Mouse (Mus musculus) heart, embryonic 16.5 days (tissue): Measurements from ENCODE around the gene Nrbp1. TPM values are rescaled to one million over a fixed set of nuclear protein-coding genes. Genes with fewer than 3 reads are reported as not detected.

Experiments used
- ATAC-seq: fragments of 200-750 bp; cut with Nextera tagmentation; replicated peaks from 2 replicates; pipeline ENCODE4 v1.8.0; 2017; ENCODE audit warnings: moderate number of reproducible peaks; ENCODE audit not compliant: insufficient read depth, low FRiP score; ENCODE audit errors: extremely low read depth
- H3K27ac ChIP-seq: fragments of 300-500 bp; sonication (generic); 2 replicates; pipeline ENCODE4 v1.5.1; 2014; ENCODE audit warnings: mild to moderate bottlenecking, low read length, control low read depth, moderate library complexity
- H3K27me3 ChIP-seq: fragments of 300-500 bp; sonication (generic); 2 replicates; pipeline ENCODE4 v1.6.1; 2014; ENCODE audit warnings: low read length, mixed read lengths; ENCODE audit not compliant: control insufficient read depth, insufficient read depth
- H3K36me3 ChIP-seq: fragments of 300-500 bp; sonication (generic); 2 replicates; pipeline ENCODE4 v1.6.1; 2014; ENCODE audit not compliant: control insufficient read depth, insufficient read depth
- H3K4me1 ChIP-seq: fragments of 300-500 bp; sonication (generic); 2 replicates; pipeline ENCODE4 v1.6.1; 2014; ENCODE audit warnings: low read length, mixed read lengths; ENCODE audit not compliant: control insufficient read depth, insufficient read depth
- H3K4me2 ChIP-seq: fragments of 300-500 bp; sonication (generic); 2 replicates; pipeline ENCODE4 v1.6.1; 2014; ENCODE audit warnings: low read depth, mild to moderate bottlenecking, control low read depth, low read length
- H3K4me3 ChIP-seq: fragments of 300-500 bp; sonication (generic); 2 replicates; pipeline ENCODE4 v1.5.1; 2014; ENCODE audit warnings: mild to moderate bottlenecking, control low read depth, low read length
- H3K9ac ChIP-seq: fragments of 300-500 bp; sonication (generic); 2 replicates; pipeline ENCODE4 v1.6.1; 2014; ENCODE audit warnings: low read length, control low read depth
- H3K9me3 ChIP-seq: fragments of 300-500 bp; sonication (generic); replicated peaks from 2 replicates; pipeline ENCODE4 v1.6.1; 2016; ENCODE audit warnings: low read length; ENCODE audit not compliant: control insufficient read depth
- WGBS: fragments of 180-500 bp; shearing (Covaris S2); extraction: QIAGEN DNeasy Blood & Tissue Kit; methylation state at CpG from one replicate; pipeline ENCODE4 v1.1.7; 2014; 5-methylcytosine and 5-hydroxymethylcytosine counted together
- polyA plus RNA-seq: library from polyadenylated mRNA; unstranded; fragments of >200 nt; fragmentation: Nextera tagmentation; extraction: Ambion mirVana; gene quantifications from 2 replicates; pipeline ENCODE4 v1.2.1, GENCODE M21; 2015

Gene Nrbp1
- polyA plus RNA-seq, 1 experiment from 2014 or later, result 123 TPM

GRCm38 (mm10) chr5:31297047-31297757 lies 56.5 kb downstream of the Nrbp1 start, which contains the start of gene Gckr:
Gene Gckr (plus strand): TSS chr5:31297443.
- ATAC-seq, result no peak
- WGBS, result 40% methylated on average over 13 of the region's 13 CpGs
- Histone ChIP-seq H3K4me1 (peaks cover 4% of the 10 kb centered on the region; the same call in 1 of the 2 replicates), H3K4me2 (no peak within 1 kb of the TSS), H3K9me3 (no peaks in the 10 kb centered on the region), H3K9ac (no peak within 1 kb of the TSS), H3K27ac (no peak within 1 kb of the TSS), H3K27me3 (no peaks in the 10 kb centered on the region), H3K4me3 (no peak within 1 kb of the TSS; the same call in 1 of the 2 replicates), H3K36me3 (no peaks in the 10 kb centered on the region)

- WGBS, result 76% methylated on average over 3 of the region's 3 CpGs
- H3K9me3 ChIP-seq, result no peaks in the 10 kb centered on the region
- no peak overlapping the region for H3K9ac ChIP-seq
- no peaks in the 10 kb centered on the region for H3K36me3 ChIP-seq
- no peak overlapping the region for H3K27ac ChIP-seq
- H3K4me3 ChIP-seq, result no peak overlapping the region
- H3K4me1 ChIP-seq, result peaks cover 4% of the 10 kb centered on the region; the same call in 1 of the 2 replicates
- no peak overlapping the region for H3K4me2 ChIP-seq
- no peaks in the 10 kb centered on the region for H3K27me3 ChIP-seq
- no peak for ATAC-seq
Observed at GRCm38 (mm10) chr5:31297981-31298380, 57.3 kb downstream of the Nrbp1 start.

- Histone ChIP-seq H3K36me3 (no peaks in the 10 kb centered on the region), H3K27me3 (no peaks in the 10 kb centered on the region), H3K9ac (no peak overlapping the region), H3K4me1 (peaks cover 4% of the 10 kb centered on the region; the same call in 1 of the 2 replicates), H3K9me3 (no peaks in the 10 kb centered on the region), H3K4me2 (no peak overlapping the region), H3K27ac (no peak overlapping the region), H3K4me3 (no peak overlapping the region)
- ATAC-seq, result no peak
- WGBS, result 33% methylated on average over 2 of the region's 2 CpGs
Observed at GRCm38 (mm10) chr5:31298486-31298885, 57.8 kb downstream of the Nrbp1 start.

Other genes with a start within 250 kb of the Nrbp1 start
- gene Atraid, start 192.6 kb upstream of the Nrbp1 start, polyA plus RNA-seq, result 117 and 121 TPM in 2 replicates
- gene Slc5a6, start 191.9 kb upstream of the Nrbp1 start, polyA plus RNA-seq, result 9.4 and 9.5 TPM in 2 replicates
- gene Cad, start 186.1 kb upstream of the Nrbp1 start, polyA plus RNA-seq, result 14.4 and 18.4 TPM in 2 replicates
- not detected in 2 replicates for gene Dnajc5g, start 134.6 kb upstream of the Nrbp1 start, polyA plus RNA-seq
- gene Slc30a3, start 132.6 kb upstream of the Nrbp1 start, polyA plus RNA-seq, result 0.27 and 0.35 TPM in 2 replicates
- 8.1 and 11.2 TPM in 2 replicates for gene Trim54, start 124.2 kb upstream of the Nrbp1 start, polyA plus RNA-seq
- gene Ucn, start 102.0 kb upstream of the Nrbp1 start, polyA plus RNA-seq, result not detected in 2 replicates
- 87.6 and 91.5 TPM in 2 replicates for gene Mpv17, start 86.6 kb upstream of the Nrbp1 start, polyA plus RNA-seq
- gene Gm29609, start 61.0 kb upstream of the Nrbp1 start, polyA plus RNA-seq, result 0.63 and 1.3 TPM in 2 replicates
- gene Gtf3c2, start 60.7 kb upstream of the Nrbp1 start, polyA plus RNA-seq, result 39.7 and 46.4 TPM in 2 replicates
- 113 and 122 TPM in 2 replicates for gene Snx17, start 47.6 kb upstream of the Nrbp1 start, polyA plus RNA-seq
- gene Eif2b4, start 47.4 kb upstream of the Nrbp1 start, polyA plus RNA-seq, result 61.4 and 73.3 TPM in 2 replicates
- gene Zfp513, start 38.6 kb upstream of the Nrbp1 start, polyA plus RNA-seq, result 6.2 and 6.5 TPM in 2 replicates
- gene Ppm1g, start 20.2 kb upstream of the Nrbp1 start, polyA plus RNA-seq, result 102 and 103 TPM in 2 replicates
- 0.29 and 0.40 TPM in 2 replicates for gene Gm9970, start 368 bp downstream of the Nrbp1 start, polyA plus RNA-seq
- 5.4 and 6.3 TPM in 2 replicates for gene Krtcap3, start 10.8 kb downstream of the Nrbp1 start, polyA plus RNA-seq
- 22.3 and 26.8 TPM in 2 replicates for gene Ift172, start 50.3 kb downstream of the Nrbp1 start, polyA plus RNA-seq
- 15.7 and 16.9 TPM in 2 replicates for gene Fndc4, start 55.2 kb downstream of the Nrbp1 start, polyA plus RNA-seq
- gene Gckr, start 56.6 kb downstream of the Nrbp1 start, polyA plus RNA-seq, result 0.16 and 0.18 TPM in 2 replicates
- gene Zfp512, start 211.6 kb downstream of the Nrbp1 start, polyA plus RNA-seq, result 41.3 and 43.0 TPM in 2 replicates
- not detected in 2 replicates for gene 4930548H24Rik, start 244.9 kb downstream of the Nrbp1 start, polyA plus RNA-seq